Mouse (Mus musculus): ENCODE measurements around the gene Usp29.
"Not testable (repeated sequence)": the region's sequence is repeated elsewhere in the genome, so short reads cannot be mapped to it uniquely, and the experiment has no call there.

Gene Usp29

GRCm38 (mm10) chr7:6874448-6874847 lies 144.1 kb downstream of the Usp29 start:
- peak; percentile 27 to 58 for DNase-seq (ENCODE audit: low spot score in 2 of 2)

- no peak for DNase-seq (ENCODE audit: low spot score in 2 of 2)
These were observed 147.8 kb downstream of the Usp29 start for GRCm38 (mm10) chr7:6878202-6878601.

GRCm38 (mm10) chr7:6878849-6879248 lies 148.5 kb downstream of the Usp29 start:
- not testable (repeated sequence) for DNase-seq (ENCODE audit: low spot score in 2 of 2)

GRCm38 (mm10) chr7:6879512-6880164 lies 149.3 kb downstream of the Usp29 start:
- DNase-seq (ENCODE audit: low spot score in 2 of 2), result no peak

GRCm38 (mm10) chr7:6880918-6881317 lies 150.5 kb downstream of the Usp29 start:
- DNase-seq (ENCODE audit: low spot score in 2 of 2), result not testable (repeated sequence)

- DNase-seq (ENCODE audit: low spot score in 2 of 2), result peak; percentile 21 to 24
These were observed 151.2 kb downstream of the Usp29 start for GRCm38 (mm10) chr7:6881473-6882046.

- no peak for DNase-seq (ENCODE audit: low spot score in 2 of 2)
These were observed 153.2 kb downstream of the Usp29 start for GRCm38 (mm10) chr7:6883376-6884147.

GRCm38 (mm10) chr7:6885416-6885815 lies 155.0 kb downstream of the Usp29 start:
- no peak for DNase-seq (ENCODE audit: low spot score in 2 of 2)

- no peak for DNase-seq (ENCODE audit: low spot score in 2 of 2)
These were observed 156.5 kb downstream of the Usp29 start for GRCm38 (mm10) chr7:6886896-6887295.

- DNase-seq (ENCODE audit: low spot score in 2 of 2), result no peak
These were observed 159.5 kb downstream of the Usp29 start for GRCm38 (mm10) chr7:6889871-6890270.

GRCm38 (mm10) chr7:6891206-6891605 lies 160.8 kb downstream of the Usp29 start:
- peak; percentile 20 to 23 for DNase-seq (ENCODE audit: low spot score in 2 of 2)

- DNase-seq (ENCODE audit: low spot score in 2 of 2), result not testable (repeated sequence)
These were observed 166.6 kb downstream of the Usp29 start for GRCm38 (mm10) chr7:6897021-6897420.

GRCm38 (mm10) chr7:6900672-6901071 lies 170.3 kb downstream of the Usp29 start:
- DNase-seq (ENCODE audit: low spot score in 2 of 2), result no peak

GRCm38 (mm10) chr7:6903489-6903888 lies 173.1 kb downstream of the Usp29 start:
- DNase-seq (ENCODE audit: low spot score in 2 of 2), result no peak

GRCm38 (mm10) chr7:6910527-6910926 lies 180.1 kb downstream of the Usp29 start:
- DNase-seq (ENCODE audit: low spot score in 2 of 2), result no peak

GRCm38 (mm10) chr7:6911731-6912130 lies 181.4 kb downstream of the Usp29 start:
- DNase-seq (ENCODE audit: low spot score in 2 of 2), result no peak

GRCm38 (mm10) chr7:6913439-6914380 lies 183.3 kb downstream of the Usp29 start:
- DNase-seq (ENCODE audit: low spot score in 2 of 2), result no peak

GRCm38 (mm10) chr7:6917126-6917525 lies 186.7 kb downstream of the Usp29 start:
- DNase-seq (ENCODE audit: low spot score in 2 of 2), result no peak

GRCm38 (mm10) chr7:6918267-6918666 lies 187.9 kb downstream of the Usp29 start:
- DNase-seq (ENCODE audit: low spot score in 2 of 2), result peak; percentile 94 to 95

GRCm38 (mm10) chr7:6919131-6919870 lies 188.9 kb downstream of the Usp29 start:
- no peak for DNase-seq (ENCODE audit: low spot score in 2 of 2)

- no peak for DNase-seq (ENCODE audit: low spot score in 2 of 2)
These were observed 193.1 kb downstream of the Usp29 start for GRCm38 (mm10) chr7:6923515-6923914.
